Mouse (Mus musculus): ENCODE data around the gene Pjvk.

Gene Pjvk

GRCm38 (mm10) chr2:76671641-76672040, 23.4 kb downstream of the Pjvk start:
- no peak for DNase-seq (ENCODE audit: low spot score)

DNA sequence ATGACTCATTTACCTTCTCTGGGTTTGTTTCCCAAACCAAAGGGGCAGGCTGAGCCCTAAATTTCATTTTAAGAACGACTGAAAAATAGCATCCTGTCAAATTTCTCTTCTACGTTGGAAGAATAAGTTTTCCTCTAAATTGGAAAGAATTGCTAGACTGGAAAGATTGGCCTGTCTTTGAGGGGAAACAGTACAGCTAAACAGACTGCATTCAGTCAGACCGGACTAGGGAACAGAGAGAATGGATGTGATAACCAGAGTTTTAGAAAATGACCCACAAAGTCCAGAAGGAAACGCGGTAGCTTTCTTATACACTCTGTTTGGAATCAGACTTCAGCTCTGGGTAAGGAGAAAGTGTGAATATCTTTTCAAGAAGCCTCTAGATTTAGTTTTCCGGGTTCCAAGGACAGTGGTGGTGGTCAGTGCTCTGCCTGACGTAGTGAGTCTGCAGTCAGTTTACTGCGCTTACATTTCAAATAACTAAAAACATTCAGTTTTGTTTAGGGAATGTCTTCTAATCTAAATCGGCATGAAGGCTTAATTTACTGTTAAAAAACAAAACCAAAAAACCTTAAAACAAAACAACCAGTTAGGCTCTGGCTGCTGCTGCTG, 24.0 kb downstream of the Pjvk start:
- no peak for DNase-seq (ENCODE audit: low spot score)

DNA sequence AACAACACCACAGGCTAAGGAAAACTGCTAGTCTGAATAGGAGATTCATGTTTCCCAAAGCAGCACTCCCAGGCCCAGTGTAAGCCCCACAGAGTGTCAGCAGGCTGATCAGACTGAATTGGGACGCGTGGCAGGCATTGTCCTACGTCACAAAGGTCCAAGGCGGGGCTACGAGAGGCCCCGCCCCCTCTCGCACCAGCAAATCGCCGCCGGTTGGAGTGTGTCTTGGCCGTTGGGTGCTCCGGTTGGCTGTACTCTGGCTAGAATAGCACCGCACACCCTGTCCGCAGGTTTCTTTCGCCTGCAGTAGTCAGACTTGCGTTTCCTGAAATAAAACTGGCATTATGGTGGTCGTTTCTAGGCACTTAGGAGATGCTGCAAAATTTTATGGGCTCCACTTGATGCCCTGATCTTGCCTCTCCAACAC, 24.7 kb downstream of the Pjvk start, which contains the start of gene Fkbp7:
Gene Fkbp7, minus strand, starts transcription at position 151 of the 427 bp plus-strand sequence.
- DNase-seq (ENCODE audit: low spot score): peak; percentile 84

- DNase-seq (ENCODE audit: low spot score): no peak
These were observed 25.3 kb downstream of the Pjvk start for GRCm38 (mm10) chr2:76673472-76674081.

- DNase-seq (ENCODE audit: low spot score): peak; percentile 77
These were observed 26.6 kb downstream of the Pjvk start, which contains the start of gene Plekha3 for GRCm38 (mm10) chr2:76674725-76675427. Gene Plekha3 (plus strand): TSS chr2:76675281.

DNA sequence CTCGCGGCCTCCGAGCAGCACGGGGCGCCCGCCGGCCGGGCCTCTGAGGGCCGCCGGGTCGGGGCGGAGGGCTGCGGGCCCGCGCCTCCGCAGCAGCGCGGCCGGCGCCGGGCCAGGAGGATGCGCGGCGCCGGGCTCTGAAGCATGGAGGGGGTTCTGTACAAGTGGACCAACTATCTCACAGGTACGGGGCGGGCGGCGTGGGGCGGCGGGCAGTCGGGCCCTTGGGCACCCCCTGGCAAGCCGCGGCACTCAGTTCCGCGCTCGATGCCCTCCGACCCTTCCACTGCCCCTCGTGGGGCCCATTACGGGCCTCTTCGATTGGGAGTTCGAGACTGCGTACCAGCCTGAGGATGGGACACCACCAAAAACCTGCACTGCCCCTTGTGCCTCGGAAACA, 27.2 kb downstream of the Pjvk start:
- no peak for DNase-seq (ENCODE audit: low spot score)

DNA sequence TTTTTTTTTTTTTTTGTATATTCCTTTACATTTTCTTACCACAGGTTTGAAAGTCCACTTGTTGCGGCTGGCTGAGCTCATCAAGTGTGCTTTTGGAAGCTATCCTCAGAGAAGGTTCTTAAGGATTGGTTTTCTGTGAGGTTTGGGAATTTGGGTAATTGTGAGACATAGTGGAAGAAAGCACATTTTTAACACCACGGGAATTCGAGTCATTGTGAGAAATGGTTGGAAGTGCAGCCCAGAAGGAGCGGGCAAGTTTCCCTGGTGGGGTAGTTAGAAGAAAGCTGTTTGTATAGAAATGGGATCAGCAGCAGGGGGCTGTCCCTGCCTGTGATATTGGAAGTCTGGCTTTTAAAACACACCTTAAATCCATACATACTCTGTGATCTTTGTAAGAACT, 27.7 kb downstream of the Pjvk start:
- DNase-seq (ENCODE audit: low spot score): no peak

DNA sequence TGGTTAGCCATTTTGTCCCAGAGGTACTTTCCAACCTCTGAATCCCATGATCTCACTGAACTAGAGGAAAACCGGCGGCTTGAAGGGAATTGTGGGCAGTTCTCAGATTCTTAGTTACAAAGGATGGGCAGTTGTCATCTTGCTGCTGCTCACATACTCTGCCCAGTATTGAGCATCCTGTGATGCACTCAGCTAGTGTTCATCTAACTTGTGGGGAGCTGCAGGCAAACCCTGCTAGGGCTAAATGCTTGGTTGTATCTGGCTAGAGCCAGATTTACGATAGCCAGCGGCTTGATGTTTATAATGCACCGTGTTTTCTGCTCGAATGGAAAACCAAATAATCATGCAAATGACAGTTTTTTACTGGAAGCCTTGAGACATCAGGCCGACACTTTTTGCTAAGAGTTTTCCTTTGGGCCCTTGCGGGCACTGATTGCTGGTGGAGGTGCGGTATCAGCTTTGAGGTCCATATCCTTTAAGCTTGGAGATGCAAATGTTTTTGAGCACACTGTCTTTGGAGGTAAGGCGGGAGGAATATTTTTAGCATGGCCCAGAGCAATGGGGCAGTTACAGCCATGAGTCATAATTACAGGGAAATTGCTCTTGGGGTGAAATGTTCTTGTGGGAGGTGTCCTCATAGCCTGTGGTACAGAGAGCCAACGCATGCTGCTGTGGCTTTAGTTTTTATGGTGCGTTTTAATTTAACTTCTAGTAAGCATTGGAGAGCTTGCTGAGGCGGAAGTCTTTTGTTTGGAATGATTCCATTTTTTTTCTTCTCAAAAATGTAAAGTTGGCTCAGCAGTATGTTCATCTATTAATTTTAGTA, 28.3 kb downstream of the Pjvk start:
- no peak for DNase-seq (ENCODE audit: low spot score)

DNA sequence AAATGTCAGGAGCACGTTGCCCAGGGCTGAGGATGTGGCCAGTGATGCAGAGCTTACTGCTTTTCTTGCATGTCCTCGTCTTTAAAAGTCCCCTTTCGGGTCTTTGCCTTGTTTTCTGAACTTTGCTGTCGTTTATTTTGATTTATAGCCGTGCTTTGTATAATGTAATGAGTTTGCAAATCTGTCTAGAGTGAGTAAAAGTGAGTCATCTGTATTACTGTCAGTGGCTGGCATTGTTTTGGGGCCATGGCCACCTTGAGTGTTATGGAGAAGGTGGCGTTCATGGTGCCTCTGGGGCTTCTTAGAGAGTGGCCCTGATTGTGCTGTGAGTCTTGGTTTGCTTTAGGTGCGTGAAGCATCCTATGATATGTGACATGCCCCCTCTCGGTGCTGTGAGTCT, 34.0 kb downstream of the Pjvk start:
- DNase-seq (ENCODE audit: low spot score): no peak

- no peak for DNase-seq (ENCODE audit: low spot score)
These were observed 38.7 kb downstream of the Pjvk start for GRCm38 (mm10) chr2:76686986-76687385.

- no peak for DNase-seq (ENCODE audit: low spot score)
These were observed 39.3 kb downstream of the Pjvk start for GRCm38 (mm10) chr2:76687608-76688007.

- no peak for DNase-seq (ENCODE audit: low spot score)
These were observed 39.9 kb downstream of the Pjvk start for GRCm38 (mm10) chr2:76688162-76688561.

GRCm38 (mm10) chr2:76690436-76691204, 42.3 kb downstream of the Pjvk start:
- no peak for DNase-seq (ENCODE audit: low spot score)

DNA sequence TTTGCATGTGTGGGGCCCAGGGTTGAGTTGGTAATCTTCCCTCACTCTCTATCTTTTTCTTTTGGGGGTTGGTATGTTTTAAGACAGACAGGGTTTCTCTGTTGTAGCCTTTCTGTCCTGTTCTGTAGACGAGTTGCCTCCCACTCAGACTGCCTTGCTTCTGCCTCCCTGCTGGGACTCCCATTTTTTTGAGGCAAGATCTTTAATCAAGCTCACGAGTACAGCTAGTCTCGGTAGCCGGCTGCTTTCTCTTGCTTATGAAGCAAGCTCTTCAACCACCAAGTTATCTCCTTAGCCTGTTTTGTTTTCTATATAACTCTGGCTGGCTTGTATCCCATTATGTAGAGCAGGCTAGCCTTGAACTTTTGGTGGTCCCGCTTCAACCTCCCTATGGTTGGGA, 45.5 kb downstream of the Pjvk start:
- no peak for DNase-seq (ENCODE audit: low spot score)

DNA sequence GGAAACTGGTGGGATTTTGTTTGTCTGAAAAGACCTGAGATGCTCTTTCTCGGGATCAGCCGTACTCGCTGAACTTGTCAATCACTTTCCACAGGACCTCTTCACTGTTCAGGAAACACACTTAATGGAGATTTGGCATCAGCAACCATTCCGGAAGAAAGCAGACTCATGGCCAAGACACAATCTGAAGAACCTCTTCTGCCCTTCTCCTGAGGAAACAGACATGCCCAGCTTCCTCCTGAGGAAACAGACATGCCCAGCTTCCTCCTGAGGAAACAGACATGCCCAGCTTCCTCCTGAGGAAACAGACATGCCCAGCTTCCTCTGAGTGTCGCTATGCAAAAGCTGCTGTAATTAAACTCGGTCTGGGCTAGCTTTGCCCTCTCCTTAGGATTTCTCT, 47.0 kb downstream of the Pjvk start:
- DNase-seq (ENCODE audit: low spot score): no peak

DNA sequence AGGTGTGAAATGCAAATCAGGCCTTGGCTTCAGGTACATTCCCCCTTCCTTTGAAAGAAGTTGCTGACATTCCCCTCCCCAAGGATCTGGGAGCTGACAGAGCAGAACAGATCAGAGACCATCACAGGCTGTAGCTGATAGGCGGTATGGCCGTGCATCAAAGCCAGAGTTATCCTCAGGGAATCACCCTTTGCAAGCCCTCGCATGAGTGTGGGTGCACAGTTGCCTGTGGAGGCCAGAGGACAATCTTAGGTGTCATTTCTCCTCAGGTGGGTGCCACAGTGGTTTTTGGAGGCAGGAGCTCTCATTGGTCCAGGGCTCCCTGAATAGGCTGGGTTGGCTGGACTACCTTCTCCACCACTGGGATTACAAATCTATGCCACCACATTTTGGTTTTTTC, 53.9 kb downstream of the Pjvk start:
- no peak for DNase-seq (ENCODE audit: low spot score)

DNA sequence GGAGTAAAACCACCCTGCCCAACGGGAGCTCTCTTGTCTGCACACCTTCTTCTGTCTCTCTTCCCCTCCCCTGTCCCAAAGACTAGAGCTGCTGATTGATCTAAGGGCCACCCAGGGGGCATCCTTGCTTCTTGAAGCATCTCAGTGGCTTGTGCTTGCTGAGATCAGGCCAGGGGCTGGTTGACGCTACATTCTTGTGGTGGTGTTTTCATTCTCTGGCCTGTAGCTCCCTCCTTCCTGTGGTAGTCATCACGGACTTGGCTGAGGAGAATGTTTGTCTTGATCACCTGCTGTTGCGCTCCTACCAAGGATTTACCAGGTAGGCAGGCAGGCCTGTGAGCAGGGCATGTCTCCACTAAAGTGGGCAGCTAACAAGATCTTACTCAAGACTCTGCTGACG, 54.5 kb downstream of the Pjvk start:
- DNase-seq (ENCODE audit: low spot score): no peak

DNA sequence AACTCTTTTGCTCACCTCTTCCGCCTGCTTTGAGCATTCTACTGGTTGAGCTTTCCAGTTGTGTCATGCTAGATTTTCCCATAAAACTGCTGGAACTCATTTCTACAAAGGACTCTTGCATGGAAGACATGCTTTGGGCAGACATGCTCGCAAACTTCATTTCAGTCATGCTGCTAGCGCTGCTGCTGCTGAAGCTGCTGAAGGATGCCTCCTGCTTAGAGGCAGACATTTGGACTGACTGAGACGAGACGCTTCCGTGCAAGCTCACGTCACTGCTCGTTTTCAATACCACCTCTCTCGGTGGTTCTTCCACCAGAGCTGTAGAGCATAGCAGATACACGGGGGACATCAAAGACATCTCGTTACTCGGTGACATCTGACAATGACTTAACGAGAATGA, 57.4 kb downstream of the Pjvk start:
- DNase-seq (ENCODE audit: low spot score): no peak
